Mouse (Mus musculus): ENCODE results near the gene Acin1.

- TF ChIP-seq POLR2A (IDR thresholded peaks at IDR 0.05; ENCODE audit: low read depth, low read length) (peak; percentile 81; the same call in 1 of the 2 replicates), CTCF (IDR thresholded peaks at IDR 0.05; ENCODE audit: extremely low read depth, insufficient read length, insufficient replicate concordance, low read depth, low read length) (no peak)
Observed at GRCm38 (mm10) chr14:54686522-54687143, at the start of gene Acin1.

All from small intestine, adult 2 months (tissue).